Mouse (Mus musculus) hindbrain, embryonic 15.5 days (tissue): ENCODE data around the gene Zfp219. TPM values are rescaled to one million over a fixed set of nuclear protein-coding genes. Genes with fewer than 3 reads are reported as not detected.
"Not testable (repeated sequence)": the region's sequence is repeated elsewhere in the genome, so short reads cannot be mapped to it uniquely, and the experiment has no call there.

Source experiments
- ATAC-seq: fragments of 200-750 bp; cut with Nextera tagmentation; 2 replicates; pipeline ENCODE4 v1.8.0; 2017; ENCODE audit warnings: low read depth, moderate number of reproducible peaks, moderate TSS enrichment; ENCODE audit not compliant: low FRiP score
- H3K27ac ChIP-seq: fragments of 300-500 bp; sonication (generic); replicated peaks from 2 replicates; pipeline ENCODE4 v1.5.1; 2015; ENCODE audit warnings: mild to moderate bottlenecking, inconsistent platforms
- H3K27me3 ChIP-seq: fragments of 300-500 bp; sonication (generic); 2 replicates; pipeline ENCODE4 v1.6.1; 2015; ENCODE audit warnings: control low read depth, inconsistent platforms
- H3K36me3 ChIP-seq: fragments of 300-500 bp; sonication (generic); 2 replicates; pipeline ENCODE4 v1.6.1; 2015; ENCODE audit warnings: control low read depth, inconsistent platforms
- H3K4me1 ChIP-seq: fragments of 300-500 bp; sonication (generic); replicated peaks from 2 replicates; pipeline ENCODE4 v1.6.1; 2015; ENCODE audit warnings: control low read depth, inconsistent platforms
- H3K4me2 ChIP-seq: fragments of 300-500 bp; sonication (generic); 2 replicates; pipeline ENCODE4 v1.6.1; 2015; ENCODE audit warnings: moderate library complexity, mild to moderate bottlenecking, inconsistent platforms
- H3K4me3 ChIP-seq: fragments of 300-500 bp; sonication (generic); 2 replicates; pipeline ENCODE4 v1.5.1; 2015; ENCODE audit warnings: mild to moderate bottlenecking, inconsistent platforms
- H3K9ac ChIP-seq: fragments of 300-500 bp; sonication (generic); 2 replicates; pipeline ENCODE4 v1.6.1; 2015; ENCODE audit warnings: inconsistent platforms
- H3K9me3 ChIP-seq: fragments of 300-500 bp; sonication (generic); 2 replicates; pipeline ENCODE4 v1.6.1; 2016; ENCODE audit warnings: control low read depth, inconsistent platforms
- WGBS: fragments of 180-500 bp; shearing (Covaris S2); methylation state at CpG from one replicate; pipeline ENCODE4 v1.1.7; 2015; 5-methylcytosine and 5-hydroxymethylcytosine counted together
- polyA plus RNA-seq: library from polyadenylated mRNA; unstranded; fragments of >200 nt; fragmentation: Nextera tagmentation; extraction: Ambion mirVana; gene quantifications from 2 replicates; pipeline ENCODE4 v1.2.1, GENCODE M21; 2015

The Zfp219 gene
- polyA plus RNA-seq, result 38.2 and 40.5 TPM in 2 replicates

DNA sequence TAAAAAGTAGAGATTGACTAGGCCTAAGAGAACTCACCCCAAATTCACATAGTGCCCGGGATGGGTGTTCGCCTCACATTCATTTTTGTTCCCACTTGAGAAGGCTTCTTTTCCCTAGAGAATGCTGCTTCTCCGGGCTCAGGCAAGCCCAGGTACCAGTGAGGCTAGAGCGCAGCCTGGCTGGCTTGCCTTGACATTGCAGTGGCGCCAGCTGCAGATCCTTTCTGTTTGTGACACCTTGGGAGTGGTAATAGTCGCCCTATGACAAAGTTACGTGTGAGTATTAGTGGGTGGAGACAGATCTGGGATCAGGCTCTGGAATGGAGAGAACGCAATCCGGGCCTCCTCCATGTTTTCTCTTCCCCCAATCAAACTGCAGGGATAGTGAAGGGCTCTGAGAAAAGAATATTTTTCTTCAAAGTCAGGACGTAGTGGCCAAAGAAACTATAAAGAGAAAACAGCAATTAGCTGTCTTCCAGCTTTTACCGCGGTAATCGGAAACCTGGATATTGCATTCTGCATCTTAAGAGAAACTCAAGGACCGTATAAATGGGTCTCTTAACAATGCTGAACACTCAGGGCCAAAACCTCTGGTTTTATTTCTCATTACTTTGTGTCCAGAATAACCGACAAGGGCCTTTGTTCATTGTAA, at the start of gene Zfp219:
TSS of gene Zfp219 (minus strand) at position 248 of the 652 bp plus-strand sequence.
- H3K9me3 ChIP-seq, result no peaks in the 10 kb centered on the region
- ATAC-seq, result peak; percentile 52
- H3K36me3 ChIP-seq, result no peaks in the 10 kb centered on the region
- peaks cover 56% of the 10 kb centered on the region for H3K4me1 ChIP-seq
- H3K27me3 ChIP-seq, result no peaks in the 10 kb centered on the region
- peak within 1 kb of the TSS; percentile 99 for H3K27ac ChIP-seq
- H3K4me2 ChIP-seq, result peak within 1 kb of the TSS; percentile 68
- peak within 1 kb of the TSS; percentile 93 for H3K9ac ChIP-seq
- H3K4me3 ChIP-seq, result peak within 1 kb of the TSS; percentile 72
- 7% methylated on average over 15 of the region's 15 CpGs for WGBS

DNA sequence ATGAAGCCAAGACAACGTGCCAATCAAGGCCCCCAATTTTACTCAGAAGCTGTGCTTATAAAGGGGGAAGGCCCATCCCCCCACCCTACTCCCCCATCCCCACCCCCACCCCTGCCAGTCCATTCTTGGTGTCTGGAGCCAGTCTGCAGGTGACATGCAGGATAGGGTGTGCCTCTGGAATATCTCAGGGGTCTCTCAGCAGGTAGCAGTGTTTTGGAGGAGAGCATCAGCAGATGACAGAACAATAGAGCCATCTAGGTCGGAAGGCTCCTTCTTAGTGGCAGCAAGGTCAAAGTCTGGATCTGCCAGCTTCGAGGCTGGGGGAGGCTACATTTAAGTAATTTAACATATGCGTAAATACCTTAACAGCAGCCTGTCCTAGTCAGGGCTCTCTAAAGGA, 45.6 kb upstream of the Zfp219 start:
- Histone ChIP-seq H3K9ac (no peak overlapping the region), H3K4me2 (no peak overlapping the region), H3K9me3 (no peaks in the 10 kb centered on the region), H3K27me3 (no peaks in the 10 kb centered on the region), H3K36me3 (peaks cover 7% of the 10 kb centered on the region), H3K27ac (no peak overlapping the region), H3K4me3 (no peak overlapping the region), H3K4me1 (no peaks in the 10 kb centered on the region)
- WGBS, result 57% methylated on average over 4 of the region's 4 CpGs
- no peak for ATAC-seq

DNA sequence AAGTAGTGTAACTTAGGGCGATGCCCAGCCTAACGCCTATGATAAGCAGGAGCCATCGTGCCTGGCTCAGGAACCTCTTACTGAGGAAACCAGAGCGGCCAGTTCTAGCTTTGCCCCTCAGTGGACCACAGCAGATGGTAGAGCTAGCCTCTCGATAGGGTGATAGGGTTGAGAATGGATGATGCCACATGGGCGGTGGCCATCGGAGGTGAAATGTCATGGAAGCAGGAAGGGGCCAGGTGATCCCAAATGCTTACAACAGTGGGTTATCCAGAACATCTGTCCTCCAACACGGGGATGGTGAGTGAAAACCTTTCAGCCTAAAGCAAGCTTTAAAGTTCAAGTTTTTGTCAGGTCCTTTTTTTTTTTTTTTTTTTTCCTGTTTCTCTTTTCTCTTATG, 41.3 kb upstream of the Zfp219 start:
- Histone ChIP-seq H3K27ac (no peak overlapping the region), H3K9ac (no peak overlapping the region), H3K4me1 (no peaks in the 10 kb centered on the region), H3K27me3 (no peaks in the 10 kb centered on the region), H3K9me3 (no peaks in the 10 kb centered on the region), H3K4me3 (no peak overlapping the region), H3K36me3 (no peaks in the 10 kb centered on the region), H3K4me2 (no peak overlapping the region)
- no peak for ATAC-seq
- WGBS, result 87% methylated on average over 8 of the region's 8 CpGs

DNA sequence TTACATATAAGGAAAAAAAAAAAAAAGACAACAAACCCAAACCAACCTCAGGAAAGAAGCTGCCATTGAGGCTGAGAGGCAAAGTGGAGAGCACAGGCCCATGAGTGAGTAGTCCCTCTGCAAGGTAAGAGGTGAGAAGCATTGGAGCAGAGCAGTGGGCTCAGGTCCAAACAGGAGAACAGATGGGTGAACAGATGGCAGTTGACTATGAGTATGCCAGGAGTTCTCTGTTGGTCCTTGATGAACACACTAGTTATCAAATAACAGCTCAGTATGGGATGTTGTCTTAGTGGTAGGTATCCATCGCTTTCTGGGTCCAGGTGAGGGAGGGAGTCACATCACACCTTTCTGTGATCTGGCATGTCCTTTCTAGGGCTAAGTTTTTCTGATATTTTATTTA, 40.3 kb upstream of the Zfp219 start:
- no peaks in the 10 kb centered on the region for H3K4me1 ChIP-seq
- H3K27ac ChIP-seq, result no peak overlapping the region
- no peaks in the 10 kb centered on the region for H3K27me3 ChIP-seq
- H3K9ac ChIP-seq, result no peak overlapping the region
- WGBS, result 76% methylated on average over 1 of the region's 1 CpGs
- H3K4me3 ChIP-seq, result no peak overlapping the region
- H3K4me2 ChIP-seq, result no peak overlapping the region
- no peaks in the 10 kb centered on the region for H3K9me3 ChIP-seq
- no peaks in the 10 kb centered on the region for H3K36me3 ChIP-seq
- ATAC-seq, result no peak

DNA sequence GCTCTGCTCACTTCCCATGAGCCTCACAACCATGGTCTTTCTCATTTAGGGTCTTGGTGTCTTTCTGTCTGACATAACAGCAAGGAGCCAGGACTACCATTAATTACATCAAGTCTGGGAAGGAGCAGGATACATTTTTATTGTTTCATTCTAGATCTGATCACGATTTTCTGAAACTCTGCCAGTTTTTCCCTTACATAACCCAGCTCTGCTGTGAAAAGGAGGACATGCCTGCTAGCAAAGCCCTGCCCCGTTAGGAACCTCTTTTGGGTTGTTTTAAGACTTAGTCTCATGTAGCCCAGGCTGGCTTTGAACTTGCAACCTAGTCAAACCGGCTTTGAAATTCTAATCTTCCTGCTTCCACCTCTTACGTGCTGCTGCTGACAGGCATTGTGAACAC, 39.4 kb upstream of the Zfp219 start:
- H3K4me1 ChIP-seq, result no peaks in the 10 kb centered on the region
- 69% methylated on average over 4 of the region's 4 CpGs for WGBS
- H3K4me3 ChIP-seq, result no peak overlapping the region
- H3K36me3 ChIP-seq, result no peaks in the 10 kb centered on the region
- H3K4me2 ChIP-seq, result no peak overlapping the region
- no peak for ATAC-seq
- no peak overlapping the region for H3K27ac ChIP-seq
- H3K27me3 ChIP-seq, result no peaks in the 10 kb centered on the region
- H3K9ac ChIP-seq, result no peak overlapping the region
- no peaks in the 10 kb centered on the region for H3K9me3 ChIP-seq

DNA sequence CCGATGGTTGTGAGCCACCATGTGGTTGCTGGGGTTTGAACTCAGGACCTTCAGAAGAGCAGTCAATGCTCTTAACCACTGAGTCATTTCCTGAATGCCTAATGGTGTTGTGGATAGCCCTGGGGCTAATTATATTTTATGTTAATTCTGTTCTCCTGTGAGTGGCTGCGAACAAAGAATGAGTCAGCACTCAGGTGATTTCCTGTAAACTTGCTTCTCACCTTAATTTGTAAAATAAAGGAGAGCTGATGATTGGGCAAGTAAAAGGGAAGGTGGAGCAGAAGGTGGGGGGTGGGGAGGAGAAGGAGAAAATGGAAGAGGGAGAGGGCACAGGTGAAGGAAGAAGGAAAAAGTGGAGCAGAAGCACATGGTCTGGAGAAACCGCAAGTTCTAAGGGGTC, 32.2 kb upstream of the Zfp219 start:
- not testable (repeated sequence) for H3K27ac ChIP-seq, H3K9me3 ChIP-seq, H3K36me3 ChIP-seq, H3K4me1 ChIP-seq, H3K4me3 ChIP-seq, H3K27me3 ChIP-seq, H3K4me2 ChIP-seq, ATAC-seq, H3K9ac ChIP-seq
- 82% methylated on average over 3 of the region's 3 CpGs for WGBS

DNA sequence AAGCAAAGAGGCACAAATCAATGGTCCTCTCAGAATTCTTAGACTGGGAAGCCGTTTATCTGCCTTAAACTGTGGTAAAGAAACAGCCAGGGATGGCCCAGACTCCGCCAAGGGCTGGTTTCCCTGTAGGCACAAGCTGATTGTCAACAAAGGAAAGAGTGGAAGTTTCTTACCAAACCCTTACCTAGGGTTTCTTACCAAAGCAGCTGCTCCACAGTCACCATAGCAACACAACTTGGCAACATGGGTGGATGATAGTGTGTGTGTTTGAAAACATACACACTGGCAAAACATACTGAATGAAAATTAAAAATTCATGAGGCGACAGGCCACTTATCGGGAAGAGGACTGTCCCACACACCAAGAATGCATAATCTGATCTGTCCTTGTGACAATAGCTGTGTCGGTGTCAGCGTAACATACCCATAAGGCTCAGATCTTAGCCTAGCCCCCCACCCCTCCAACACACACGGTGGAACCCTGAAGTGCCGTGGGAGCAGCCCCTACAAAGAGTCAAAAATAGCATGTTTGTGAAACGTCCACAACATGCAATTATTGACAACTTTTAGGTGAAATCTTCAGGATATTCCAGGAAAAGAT, 25.5 kb upstream of the Zfp219 start:
- 38% methylated on average over 9 of the region's 9 CpGs for WGBS
- Histone ChIP-seq H3K4me1 (0 out of 2 replicates have a peak, but pooled peaks cover 6% of the 10 kb centered on the region), H3K27ac (no peak overlapping the region), H3K36me3 (no peaks in the 10 kb centered on the region), H3K4me3 (no peak overlapping the region), H3K27me3 (no peaks in the 10 kb centered on the region), H3K9ac (no peak overlapping the region), H3K9me3 (no peaks in the 10 kb centered on the region), H3K4me2 (no peak overlapping the region)
- no peak for ATAC-seq

DNA sequence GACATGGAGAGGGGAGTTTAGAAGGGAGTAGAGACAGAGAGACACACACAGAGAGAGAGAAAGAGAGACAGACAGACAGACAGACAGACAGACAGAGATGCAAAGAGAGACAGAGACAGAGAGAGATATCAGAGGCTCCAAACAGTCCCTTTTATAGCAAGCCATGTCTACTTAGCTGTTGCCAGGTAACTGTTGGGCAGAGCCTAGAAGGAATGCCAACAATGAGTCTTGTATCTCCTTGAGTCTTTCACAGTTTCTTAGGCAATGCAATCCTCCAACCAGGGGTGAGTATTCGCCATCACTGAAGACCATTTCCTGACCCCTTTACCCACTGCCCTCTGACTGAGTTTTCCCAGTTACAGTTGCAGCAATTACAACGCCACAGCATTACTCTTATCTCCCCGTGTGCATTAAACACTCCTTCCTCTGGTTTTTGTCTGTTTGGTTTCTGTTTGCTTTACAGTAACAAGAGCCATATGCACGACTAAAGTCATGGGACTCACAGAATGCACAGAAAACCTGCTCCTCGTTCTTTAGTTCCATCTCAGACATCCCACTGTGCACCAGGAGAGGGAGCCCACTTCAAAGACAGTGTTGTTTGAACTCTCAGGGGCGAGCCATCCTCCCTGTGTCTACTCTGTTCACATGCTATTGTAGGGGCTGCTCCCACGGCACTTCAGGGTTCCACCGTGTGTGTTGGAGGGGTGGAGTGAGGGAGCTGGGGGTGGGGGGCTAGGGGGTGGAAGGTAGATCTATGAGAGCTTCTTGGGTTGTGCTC, 24.6 kb upstream of the Zfp219 start:
- H3K27me3 ChIP-seq, result no peaks in the 10 kb centered on the region
- 0 out of 2 replicates have a peak, but pooled peaks cover 6% of the 10 kb centered on the region for H3K4me1 ChIP-seq
- H3K27ac ChIP-seq, result no peak overlapping the region
- no peak overlapping the region for H3K9ac ChIP-seq
- no peak overlapping the region for H3K4me2 ChIP-seq
- H3K4me3 ChIP-seq, result no peak overlapping the region
- no peaks in the 10 kb centered on the region for H3K9me3 ChIP-seq
- WGBS, result 8% methylated on average over 8 of the region's 8 CpGs
- peak; percentile 42; the same call in 1 of the 2 replicates for ATAC-seq
- H3K36me3 ChIP-seq, result no peaks in the 10 kb centered on the region

DNA sequence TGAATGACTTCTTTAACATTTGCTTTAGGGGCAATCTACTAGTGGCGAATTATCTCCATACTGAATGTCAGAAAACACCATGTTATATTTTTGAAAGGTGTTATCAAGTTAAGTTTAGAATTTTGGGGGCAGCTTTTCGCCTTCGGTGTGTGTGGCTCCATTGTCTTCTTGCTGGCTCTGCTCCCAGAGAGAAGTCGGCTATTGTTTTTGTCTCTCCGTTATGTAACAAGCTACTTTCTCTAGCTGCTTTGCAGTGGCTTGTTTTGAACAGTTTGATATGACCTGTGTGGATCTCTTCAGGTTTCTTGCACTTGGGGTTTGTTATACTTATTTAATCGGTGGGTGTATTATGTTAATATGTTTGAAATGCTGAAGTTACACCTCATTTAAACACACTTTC, 22.9 kb upstream of the Zfp219 start:
- H3K4me3 ChIP-seq, result no peak overlapping the region
- 56% methylated on average over 6 of the region's 6 CpGs for WGBS
- H3K4me2 ChIP-seq, result no peak overlapping the region
- H3K36me3 ChIP-seq, result no peaks in the 10 kb centered on the region
- H3K9me3 ChIP-seq, result no peaks in the 10 kb centered on the region
- H3K27me3 ChIP-seq, result no peaks in the 10 kb centered on the region
- H3K9ac ChIP-seq, result no peak overlapping the region
- H3K4me1 ChIP-seq, result 0 out of 2 replicates have a peak, but pooled peaks cover 6% of the 10 kb centered on the region
- H3K27ac ChIP-seq, result no peak overlapping the region
- ATAC-seq, result no peak

DNA sequence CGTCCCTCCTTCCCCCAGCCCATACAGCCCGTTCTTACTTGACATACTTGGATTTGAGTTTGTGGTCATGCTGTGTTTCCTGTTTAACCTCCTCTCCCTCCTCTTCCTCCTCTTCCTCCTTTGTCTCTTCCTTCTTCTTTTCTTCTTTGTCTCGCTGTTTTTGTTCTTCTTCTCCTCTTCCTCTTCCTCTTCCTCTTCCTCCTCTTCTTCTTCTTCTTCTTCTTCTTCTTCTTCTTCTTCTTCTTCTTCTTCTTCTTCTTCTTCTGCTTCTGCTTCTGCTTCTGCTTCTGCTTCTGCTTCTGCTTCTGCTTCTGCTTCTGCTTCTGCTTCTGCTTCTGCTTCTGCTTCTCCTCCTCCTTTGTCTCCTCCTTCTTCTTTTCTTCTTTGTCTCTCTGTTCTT, 21.8 kb upstream of the Zfp219 start, which contains the start of gene Olfr221:
TSS of gene Olfr221 (minus strand) at position 101 of the 400 bp plus-strand sequence.
- not testable (repeated sequence) for H3K9me3 ChIP-seq, H3K4me1 ChIP-seq, ATAC-seq, H3K4me3 ChIP-seq, H3K36me3 ChIP-seq, H3K4me2 ChIP-seq, H3K27ac ChIP-seq, H3K27me3 ChIP-seq, H3K9ac ChIP-seq
- WGBS, result 68% methylated on average over 3 of the region's 3 CpGs

DNA sequence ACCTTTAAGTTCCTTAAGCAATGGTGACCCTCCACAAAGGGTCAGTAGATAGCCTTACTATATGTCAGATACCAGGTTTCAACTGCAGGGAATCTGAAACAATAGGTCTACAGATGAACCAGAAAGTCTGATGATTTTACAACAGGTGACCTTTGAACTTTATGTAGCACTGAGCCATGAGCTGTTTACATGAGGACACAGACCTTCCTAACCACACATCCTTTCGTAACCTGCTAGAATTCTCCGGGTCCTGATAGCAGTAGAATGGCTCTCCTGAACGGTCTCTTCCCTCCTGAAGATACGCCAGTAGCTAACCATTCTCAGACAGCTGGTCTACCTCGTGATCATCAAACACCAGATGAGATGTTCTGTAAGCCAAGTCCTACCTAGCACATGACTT, 18.8 kb upstream of the Zfp219 start:
- no peak for ATAC-seq

DNA sequence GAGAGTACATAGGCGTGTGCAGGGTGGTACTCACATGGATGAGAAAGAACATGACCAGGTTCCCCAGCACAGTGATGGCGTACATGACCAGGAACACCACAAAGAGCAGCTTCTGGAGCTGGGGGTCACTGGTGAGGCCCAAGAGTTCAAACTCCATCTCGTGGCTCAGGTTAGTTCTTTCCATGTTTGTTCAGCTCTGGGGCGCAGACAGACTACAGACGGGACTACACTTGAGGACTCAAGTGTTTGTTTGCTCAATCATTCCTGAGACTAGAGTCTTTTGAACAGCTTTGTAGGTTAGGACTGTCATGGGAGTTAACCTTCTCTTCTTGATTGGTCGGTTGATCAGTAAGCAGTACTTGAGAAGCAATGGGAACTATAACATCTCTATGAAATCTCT, 15.4 kb upstream of the Zfp219 start:
- whole genome bisulfite sequencing, result 90% methylated on average over 6 of the region's 6 CpGs
- Histone ChIP-seq H3K4me2 (no peak overlapping the region), H3K9ac (no peak overlapping the region), H3K36me3 (no peaks in the 10 kb centered on the region), H3K27ac (no peak overlapping the region), H3K27me3 (no peaks in the 10 kb centered on the region), H3K4me3 (no peak overlapping the region), H3K4me1 (no peaks in the 10 kb centered on the region), H3K9me3 (no peaks in the 10 kb centered on the region)
- ATAC-seq, result no peak

More for the DNA sequence above, 18.8 kb upstream of the Zfp219 start:
- no peak overlapping the region for H3K4me2 ChIP-seq
- no peaks in the 10 kb centered on the region for H3K9me3 ChIP-seq
- no peak overlapping the region for H3K4me3 ChIP-seq
- no peak overlapping the region for H3K27ac ChIP-seq
- 94% methylated on average over 5 of the region's 5 CpGs for WGBS
- H3K36me3 ChIP-seq, result no peaks in the 10 kb centered on the region
- no peaks in the 10 kb centered on the region for H3K4me1 ChIP-seq
- H3K27me3 ChIP-seq, result no peaks in the 10 kb centered on the region
- no peak overlapping the region for H3K9ac ChIP-seq
